Mouse (Mus musculus) forebrain, embryonic 16.5 days (tissue): ENCODE measurements around the gene Usp39. TPM values are rescaled to one million over a fixed set of nuclear protein-coding genes. Genes with fewer than 3 reads are reported as not detected.

Source experiments
- ATAC-seq: fragments of 200-750 bp; cut with Nextera tagmentation; 2 replicates; pipeline ENCODE4 v1.8.0; 2017; ENCODE audit warnings: mild to moderate bottlenecking, moderate library complexity
- H3K27ac ChIP-seq: fragments of 300-500 bp; sonication (generic); 2 replicates; pipeline ENCODE4 v1.5.1; 2014; ENCODE audit warnings: low read length, control low read depth
- H3K27me3 ChIP-seq: fragments of 300-500 bp; sonication (generic); replicated peaks from 2 replicates; pipeline ENCODE4 v1.6.1; 2014; ENCODE audit warnings: low read length; ENCODE audit not compliant: control insufficient read depth, insufficient read depth
- H3K36me3 ChIP-seq: fragments of 300-500 bp; sonication (generic); 2 replicates; pipeline ENCODE4 v1.6.1; 2014; ENCODE audit not compliant: control insufficient read depth, insufficient read depth
- H3K4me1 ChIP-seq: fragments of 300-500 bp; sonication (generic); replicated peaks from 2 replicates; pipeline ENCODE4 v1.6.1; 2014; ENCODE audit warnings: low read length; ENCODE audit not compliant: control insufficient read depth, insufficient read depth
- H3K4me2 ChIP-seq: fragments of 300-500 bp; sonication (generic); 2 replicates; pipeline ENCODE4 v1.6.1; 2014; ENCODE audit warnings: mild to moderate bottlenecking, low read length, control low read depth
- H3K4me3 ChIP-seq: fragments of 300-500 bp; sonication (generic); replicated peaks from 2 replicates; pipeline ENCODE4 v1.5.1; 2014; ENCODE audit warnings: mild to moderate bottlenecking, low read length, control low read depth
- H3K9ac ChIP-seq: fragments of 300-500 bp; sonication (generic); replicated peaks from 2 replicates; pipeline ENCODE4 v1.6.1; 2014; ENCODE audit warnings: low read depth, low read length, control low read depth
- H3K9me3 ChIP-seq: fragments of 300-500 bp; sonication (generic); 2 replicates; pipeline ENCODE4 v1.6.1; 2016; ENCODE audit warnings: low read length; ENCODE audit not compliant: control insufficient read depth
- WGBS: fragments of 180-500 bp; shearing (Covaris S2); extraction: QIAGEN DNeasy Blood & Tissue Kit; methylation state at CpG from one replicate; pipeline ENCODE4 v1.1.7; 2014; 5-methylcytosine and 5-hydroxymethylcytosine counted together
- polyA plus RNA-seq: library from polyadenylated mRNA; unstranded; fragments of >200 nt; fragmentation: Nextera tagmentation; extraction: Ambion mirVana; gene quantifications from 2 replicates; pipeline ENCODE4 v1.2.1, GENCODE M21; 2015

The Usp39 gene
- polyA plus RNA-seq, 1 experiment from 2014 or later = 48.5 TPM

DNA sequence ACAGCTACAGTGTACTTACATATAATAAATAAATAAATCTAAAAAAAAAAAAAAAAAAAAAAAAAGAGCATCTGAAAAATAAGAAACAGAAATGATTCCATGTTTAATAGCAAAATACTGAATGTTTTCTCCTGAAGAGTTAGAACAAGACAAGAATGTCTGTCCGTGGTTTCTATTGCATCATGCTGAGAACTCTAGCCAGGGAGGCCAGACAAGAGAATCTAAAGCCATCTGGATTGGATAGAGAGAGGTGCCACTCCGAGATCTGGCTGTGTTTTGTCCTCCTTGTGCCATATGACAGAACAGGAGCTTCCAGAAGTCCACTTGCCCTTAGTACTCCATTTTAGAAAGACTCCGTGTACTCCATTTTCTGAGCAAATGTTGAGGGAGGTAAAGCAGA lies 47.2 kb downstream of the Usp39 start:
- H3K27ac ChIP-seq = no peak overlapping the region
- no peak for ATAC-seq
- H3K9ac ChIP-seq = no peak overlapping the region
- no peaks in the 10 kb centered on the region for H3K9me3 ChIP-seq
- no peaks in the 10 kb centered on the region for H3K36me3 ChIP-seq
- no peak overlapping the region for H3K4me3 ChIP-seq
- 82% methylated on average over 3 of the region's 3 CpGs for WGBS
- no peaks in the 10 kb centered on the region for H3K4me1 ChIP-seq
- H3K27me3 ChIP-seq = no peaks in the 10 kb centered on the region
- no peak overlapping the region for H3K4me2 ChIP-seq

DNA sequence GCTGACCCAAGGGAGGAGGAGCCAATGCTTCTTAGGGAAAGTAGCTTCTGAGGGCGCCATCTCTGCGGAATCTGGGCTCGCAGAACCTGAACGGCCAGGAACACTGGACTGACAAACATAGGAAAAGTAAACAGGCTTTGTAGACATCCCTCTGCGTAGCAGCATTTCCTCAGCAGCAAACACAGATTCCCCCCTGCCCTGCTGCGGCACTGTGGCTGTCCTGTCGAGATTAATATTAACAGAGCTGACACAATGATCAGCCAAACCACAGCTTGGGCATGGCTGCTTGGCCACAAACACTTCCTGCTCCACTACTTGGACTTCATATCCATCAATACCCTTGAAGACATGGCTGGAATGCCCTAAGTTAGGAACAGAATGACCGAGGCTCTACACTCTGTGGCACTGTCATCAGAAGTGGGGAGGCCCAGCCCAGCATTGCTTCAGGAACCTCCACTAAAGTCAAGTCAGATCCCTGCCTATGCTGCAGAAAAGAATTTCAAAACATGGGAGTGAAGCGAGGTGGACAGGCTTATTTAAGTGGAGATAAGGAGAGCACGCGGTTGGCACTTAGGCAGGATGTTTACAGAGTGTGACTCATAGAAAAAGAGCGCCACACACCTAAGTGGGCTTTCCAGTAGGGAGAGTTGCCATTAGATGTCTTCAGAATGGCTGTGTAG lies 51.9 kb downstream of the Usp39 start:
- no peaks in the 10 kb centered on the region for H3K36me3 ChIP-seq
- H3K9me3 ChIP-seq = no peaks in the 10 kb centered on the region
- H3K27ac ChIP-seq = no peak overlapping the region
- no peaks in the 10 kb centered on the region for H3K27me3 ChIP-seq
- no peak for ATAC-seq
- no peak overlapping the region for H3K9ac ChIP-seq
- H3K4me3 ChIP-seq = no peak overlapping the region
- H3K4me2 ChIP-seq = no peak overlapping the region
- WGBS = 84% methylated on average over 12 of the region's 12 CpGs
- H3K4me1 ChIP-seq = no peaks in the 10 kb centered on the region

DNA sequence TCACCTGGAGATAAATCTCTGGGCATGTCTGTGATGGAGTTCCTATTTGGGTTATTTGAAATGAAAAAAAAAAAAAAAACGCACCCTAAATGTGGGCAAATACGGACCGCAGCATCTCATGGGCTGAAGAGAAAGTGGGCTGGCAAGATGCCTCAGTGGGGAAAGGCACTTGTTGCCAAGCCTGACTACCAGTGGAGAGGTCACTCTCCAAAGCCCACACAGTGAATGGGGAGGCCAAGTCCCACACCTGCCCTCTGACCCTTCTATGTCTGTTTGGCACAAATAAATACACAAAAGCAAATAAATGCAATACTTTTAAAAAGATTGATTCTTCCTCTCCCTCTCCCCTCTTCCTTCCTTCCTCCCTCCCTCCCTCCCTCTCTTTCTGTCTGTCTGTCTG lies 55.5 kb downstream of the Usp39 start:
- no peak overlapping the region for H3K4me2 ChIP-seq
- no peak overlapping the region for H3K27ac ChIP-seq
- WGBS = 88% methylated on average over 3 of the region's 3 CpGs
- no peaks in the 10 kb centered on the region for H3K27me3 ChIP-seq
- H3K9ac ChIP-seq = no peak overlapping the region
- H3K4me1 ChIP-seq = no peaks in the 10 kb centered on the region
- H3K36me3 ChIP-seq = no peaks in the 10 kb centered on the region
- H3K9me3 ChIP-seq = no peaks in the 10 kb centered on the region
- H3K4me3 ChIP-seq = no peak overlapping the region
- no peak for ATAC-seq

DNA sequence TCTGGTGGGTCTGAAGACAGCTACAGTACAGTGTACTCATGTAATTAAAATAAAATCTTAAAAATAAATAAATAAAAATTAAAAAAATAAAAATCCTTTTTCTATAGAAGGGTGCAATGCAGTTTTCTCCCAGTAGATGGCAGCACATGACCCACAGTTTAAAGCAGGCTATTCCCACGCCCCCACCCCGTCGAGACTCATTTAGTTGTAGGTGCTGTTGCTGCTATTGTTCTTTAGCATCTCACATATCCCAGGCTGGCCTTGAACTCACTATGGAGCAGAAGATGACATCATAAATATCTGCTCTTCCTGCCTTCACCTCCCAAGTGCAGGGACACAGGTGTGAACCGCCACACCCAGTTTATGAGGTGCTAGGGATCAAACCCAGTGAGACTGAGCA lies 61.1 kb downstream of the Usp39 start:
- WGBS = 26% methylated on average over 4 of the region's 4 CpGs
- Histone ChIP-seq H3K4me2 (no peak overlapping the region), H3K4me1 (no peaks in the 10 kb centered on the region), H3K4me3 (no peak overlapping the region), H3K27ac (no peak overlapping the region), H3K9ac (no peak overlapping the region), H3K36me3 (no peaks in the 10 kb centered on the region), H3K9me3 (no peaks in the 10 kb centered on the region), H3K27me3 (no peaks in the 10 kb centered on the region)
- ATAC-seq = no peak

DNA sequence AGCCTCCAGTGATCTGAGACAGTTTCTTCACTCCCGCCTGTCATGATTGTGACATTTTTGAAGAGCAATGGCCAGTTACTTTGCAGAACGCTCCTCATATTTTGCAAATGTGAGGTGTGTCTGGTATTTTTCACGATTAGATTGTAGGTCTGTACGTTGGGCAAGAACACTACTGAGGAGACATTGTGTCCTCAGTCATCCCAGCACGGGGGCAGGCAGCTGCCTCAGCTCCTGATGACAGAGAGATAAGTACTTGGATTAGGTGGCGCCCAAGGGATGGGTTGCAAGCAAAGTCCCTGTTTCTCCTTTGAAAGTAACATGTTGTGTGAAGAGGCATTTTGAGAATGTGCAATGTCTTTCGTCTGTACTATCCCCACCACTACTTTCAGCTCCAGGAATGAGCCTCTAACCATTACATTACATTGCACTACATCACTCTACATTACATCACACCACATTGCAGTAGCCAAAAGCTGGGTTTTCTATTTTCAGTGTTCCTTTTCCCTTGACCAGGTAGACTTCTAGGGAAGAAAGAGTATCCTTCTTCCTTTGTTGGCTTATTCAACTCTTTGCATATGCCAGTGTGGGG lies 64.5 kb downstream of the Usp39 start:
- no peak for ATAC-seq
- Histone ChIP-seq H3K4me3 (no peak overlapping the region), H3K9me3 (no peaks in the 10 kb centered on the region), H3K27ac (no peak overlapping the region), H3K4me1 (no peaks in the 10 kb centered on the region), H3K9ac (no peak overlapping the region), H3K36me3 (no peaks in the 10 kb centered on the region), H3K4me2 (no peak overlapping the region), H3K27me3 (no peaks in the 10 kb centered on the region)
- WGBS = 84% methylated on average over 7 of the region's 7 CpGs

DNA sequence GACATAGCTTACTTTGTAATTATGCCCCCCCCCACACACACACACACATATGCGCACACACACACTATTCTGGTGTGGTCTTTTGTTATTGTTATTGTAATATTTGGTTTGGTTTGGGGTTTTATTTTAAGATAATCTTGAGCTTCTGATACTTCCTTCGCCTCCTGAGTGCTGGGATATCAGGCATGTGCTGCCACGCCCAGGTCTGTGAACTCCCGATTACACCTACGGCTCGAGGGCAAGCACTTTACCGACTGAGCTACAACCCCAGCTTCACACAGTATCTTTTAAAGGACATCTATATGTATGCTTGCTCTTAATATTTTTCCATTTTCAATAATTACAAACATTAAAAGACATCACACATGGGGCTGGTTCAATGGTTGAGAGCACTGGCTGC lies 65.5 kb downstream of the Usp39 start:
- Histone ChIP-seq H3K27ac (no peak overlapping the region), H3K4me1 (no peaks in the 10 kb centered on the region), H3K4me3 (no peak overlapping the region), H3K27me3 (no peaks in the 10 kb centered on the region), H3K36me3 (no peaks in the 10 kb centered on the region), H3K9ac (no peak overlapping the region), H3K4me2 (no peak overlapping the region), H3K9me3 (no peaks in the 10 kb centered on the region)
- no peak for ATAC-seq
- whole genome bisulfite sequencing = 86% methylated on average over 7 of the region's 7 CpGs

DNA sequence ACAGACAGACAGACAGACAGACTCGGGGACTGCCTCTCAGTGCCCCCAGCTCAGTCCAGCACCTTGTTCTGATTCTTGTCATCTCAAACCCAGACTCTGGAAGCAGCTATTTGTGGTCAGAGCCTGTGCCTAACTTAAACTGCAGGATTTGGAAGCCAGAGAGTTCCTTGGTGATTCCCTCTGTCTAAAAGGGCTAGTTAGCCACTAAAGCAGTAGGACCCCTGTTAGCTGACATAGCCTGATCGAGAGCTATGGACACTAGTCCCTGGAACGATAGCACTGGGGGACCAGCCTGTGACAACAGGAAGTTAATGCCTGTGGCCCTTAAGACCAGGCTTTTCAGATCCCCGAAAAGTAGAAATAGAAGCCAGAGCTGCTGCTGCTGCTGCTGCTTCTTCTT lies 66.1 kb downstream of the Usp39 start:
- Histone ChIP-seq H3K4me1 (no peaks in the 10 kb centered on the region), H3K9me3 (no peaks in the 10 kb centered on the region), H3K9ac (no peak overlapping the region), H3K4me2 (no peak overlapping the region), H3K27ac (no peak overlapping the region), H3K4me3 (no peak overlapping the region), H3K27me3 (no peaks in the 10 kb centered on the region), H3K36me3 (no peaks in the 10 kb centered on the region)
- no peak for ATAC-seq
- 71% methylated on average over 4 of the region's 4 CpGs for WGBS

DNA sequence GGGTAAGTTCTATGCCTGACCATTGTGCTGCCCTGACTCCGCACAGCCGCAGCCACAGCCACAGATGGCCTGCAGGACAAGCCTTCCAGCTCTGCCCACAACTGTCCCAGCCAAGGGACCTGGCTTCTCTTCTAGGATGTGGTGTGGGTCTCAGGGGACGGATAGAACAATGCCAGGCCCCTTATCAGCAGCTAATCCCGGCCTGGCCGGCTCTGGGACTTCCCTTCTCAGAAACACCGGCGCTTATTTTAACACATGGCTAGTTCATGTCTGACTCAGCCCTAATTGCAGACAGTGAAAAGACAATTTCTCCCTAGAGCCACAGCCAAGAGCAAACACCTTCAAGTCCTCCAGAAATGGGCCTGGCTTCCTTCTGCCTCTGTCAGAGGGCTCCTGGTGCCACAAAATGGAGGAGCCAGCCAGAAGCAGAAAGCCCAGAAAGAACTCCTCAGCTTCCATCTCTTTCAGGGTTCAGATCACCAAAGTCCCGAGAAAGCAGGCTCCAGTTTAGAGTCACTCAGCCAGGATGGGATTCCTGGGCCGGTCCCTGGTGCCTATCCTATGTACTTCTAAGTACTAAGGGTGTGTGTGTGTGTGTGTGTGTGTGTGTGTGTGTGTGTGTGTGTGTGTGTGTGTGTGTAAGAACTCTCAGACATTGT lies 67.3 kb downstream of the Usp39 start:
- Histone ChIP-seq H3K9ac (no peak overlapping the region), H3K4me3 (no peak overlapping the region), H3K36me3 (no peaks in the 10 kb centered on the region), H3K27ac (no peak overlapping the region), H3K4me2 (no peak overlapping the region), H3K9me3 (no peaks in the 10 kb centered on the region), H3K27me3 (no peaks in the 10 kb centered on the region), H3K4me1 (no peaks in the 10 kb centered on the region)
- WGBS = 80% methylated on average over 9 of the region's 9 CpGs
- ATAC-seq = no peak

DNA sequence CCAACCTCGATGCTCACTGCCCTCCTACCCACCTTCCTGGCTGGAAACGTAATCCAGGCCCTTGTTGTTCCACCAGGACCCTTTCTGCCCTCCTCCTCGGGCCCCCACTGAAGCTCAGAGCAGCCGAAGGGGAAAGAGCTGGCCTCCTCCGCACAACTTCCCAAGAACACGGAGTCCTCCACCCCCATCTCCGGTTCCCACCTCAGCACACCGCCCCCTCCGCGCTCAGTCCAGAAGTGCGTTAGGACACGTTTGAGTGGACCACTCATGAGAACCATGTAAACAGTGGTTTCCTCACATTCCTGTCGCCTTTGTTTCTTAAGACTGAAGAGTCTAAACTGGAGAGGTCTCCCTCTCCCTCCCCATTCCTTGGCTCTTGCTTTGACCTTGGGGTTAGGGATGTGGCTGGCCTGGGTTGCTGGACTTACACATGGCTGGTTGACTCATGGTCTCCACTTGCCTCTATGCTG lies 68.0 kb downstream of the Usp39 start:
- Histone ChIP-seq H3K27me3 (no peaks in the 10 kb centered on the region), H3K4me2 (no peak overlapping the region), H3K27ac (no peak overlapping the region), H3K36me3 (no peaks in the 10 kb centered on the region), H3K9ac (no peak overlapping the region), H3K4me3 (no peak overlapping the region), H3K4me1 (no peaks in the 10 kb centered on the region; the same call in 1 of the 2 replicates), H3K9me3 (no peaks in the 10 kb centered on the region)
- WGBS = 85% methylated on average over 13 of the region's 13 CpGs
- ATAC-seq = no peak
